Mouse (Mus musculus): Measurements from ENCODE around the gene Pcna.
"Not testable (repeated sequence)": the region's sequence is repeated elsewhere in the genome, so short reads cannot be mapped to it uniquely, and the experiment has no call there.

The Pcna gene

GRCm38 (mm10) chr2:132276249-132276648 lies 23.1 kb upstream of the Pcna start:
- no peak for DNase-seq (ENCODE audit: low read depth, low spot score)

DNA sequence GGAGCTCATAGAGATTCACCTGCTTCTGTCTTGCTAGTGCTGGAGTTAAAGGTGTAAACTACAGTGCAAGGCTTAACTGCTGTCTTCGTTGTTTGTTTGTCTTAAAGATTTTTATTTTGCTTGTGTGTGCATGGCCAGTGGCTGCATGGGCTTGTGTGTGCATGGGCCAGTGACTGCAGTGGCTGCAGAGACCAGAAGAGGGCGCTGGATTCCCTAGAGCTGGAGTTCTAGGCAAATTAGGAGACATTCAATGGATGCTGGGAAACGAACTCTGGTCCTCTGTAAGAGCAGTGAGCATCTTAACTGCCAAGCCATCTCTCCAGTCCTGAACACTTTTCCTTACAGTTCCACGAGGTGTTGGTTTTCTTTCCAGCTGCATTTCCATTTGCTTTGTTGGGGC lies 22.4 kb upstream of the Pcna start:
- no peak for DNase-seq (ENCODE audit: low read depth, low spot score)

GRCm38 (mm10) chr2:132272694-132273389 lies 19.7 kb upstream of the Pcna start:
- no peak for DNase-seq (ENCODE audit: low read depth, low spot score)

DNA sequence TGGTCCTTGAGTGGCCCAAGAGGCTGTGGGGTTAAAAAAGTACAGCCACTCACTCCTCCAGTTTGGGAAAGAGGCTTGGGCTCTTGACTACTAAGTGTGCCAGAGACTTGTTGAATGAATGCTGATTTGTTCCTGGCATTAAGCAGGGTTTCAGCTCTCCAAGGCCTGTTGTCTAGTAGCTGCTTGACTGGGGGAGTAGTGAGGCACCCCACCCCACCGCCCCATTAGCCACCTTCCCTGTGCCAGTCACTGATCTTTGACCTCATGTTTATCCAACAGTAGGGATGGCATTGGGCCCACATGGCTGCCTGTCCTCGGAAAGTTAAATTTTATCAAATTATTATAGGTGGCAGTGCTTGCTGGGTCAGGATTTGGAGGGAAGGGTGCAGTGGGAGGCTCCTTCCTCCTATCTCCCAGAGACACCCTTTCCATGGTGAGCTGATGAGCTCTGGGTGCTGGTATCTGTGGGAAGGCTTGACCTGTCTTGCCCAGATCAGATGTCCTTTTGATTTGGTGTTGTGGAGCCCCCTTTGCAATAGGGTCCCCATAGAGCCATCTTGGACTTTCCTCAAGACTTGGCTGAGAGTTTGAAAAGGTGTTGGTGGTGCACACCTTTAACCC lies 17.3 kb upstream of the Pcna start:
- DNase-seq (ENCODE audit: low read depth, low spot score) = no peak

- no peak for DNase-seq (ENCODE audit: low read depth, low spot score)
Observed at GRCm38 (mm10) chr2:132269217-132269616, 16.1 kb upstream of the Pcna start.

DNA sequence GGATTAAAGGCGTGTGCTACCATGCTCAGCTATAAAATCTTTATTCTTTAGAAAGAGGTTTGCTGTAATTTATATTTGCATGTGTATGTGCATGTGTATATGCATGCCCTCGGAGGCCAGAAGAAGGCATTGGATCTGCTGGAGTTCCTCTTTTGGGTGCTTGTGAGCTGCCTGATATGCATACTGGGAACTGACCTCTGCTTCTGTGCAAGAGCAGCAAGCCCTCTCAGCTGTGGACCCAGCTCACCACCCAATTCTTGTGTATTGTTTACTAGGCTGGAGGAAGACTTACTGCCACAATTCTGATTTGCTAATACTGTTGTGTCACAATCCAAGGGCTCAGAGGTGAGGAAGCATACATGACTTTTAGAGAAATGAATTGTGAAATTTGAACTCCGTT lies 13.0 kb upstream of the Pcna start:
- no peak for DNase-seq (ENCODE audit: low read depth, low spot score)

GRCm38 (mm10) chr2:132265196-132265595 lies 12.1 kb upstream of the Pcna start:
- no peak for DNase-seq (ENCODE audit: low read depth, low spot score)

- DNase-seq (ENCODE audit: low read depth, low spot score) = no peak
Observed at GRCm38 (mm10) chr2:132264266-132264710, 11.2 kb upstream of the Pcna start.

GRCm38 (mm10) chr2:132263421-132264265 lies 10.5 kb upstream of the Pcna start:
- DNase-seq (ENCODE audit: low read depth, low spot score) = no peak

- DNase-seq (ENCODE audit: low read depth, low spot score) = peak; percentile 96
Observed at GRCm38 (mm10) chr2:132262879-132263398, 9.8 kb upstream of the Pcna start, which contains the start of gene Cds2. Cds2 (plus strand) TSS chr2:132263148.

DNA sequence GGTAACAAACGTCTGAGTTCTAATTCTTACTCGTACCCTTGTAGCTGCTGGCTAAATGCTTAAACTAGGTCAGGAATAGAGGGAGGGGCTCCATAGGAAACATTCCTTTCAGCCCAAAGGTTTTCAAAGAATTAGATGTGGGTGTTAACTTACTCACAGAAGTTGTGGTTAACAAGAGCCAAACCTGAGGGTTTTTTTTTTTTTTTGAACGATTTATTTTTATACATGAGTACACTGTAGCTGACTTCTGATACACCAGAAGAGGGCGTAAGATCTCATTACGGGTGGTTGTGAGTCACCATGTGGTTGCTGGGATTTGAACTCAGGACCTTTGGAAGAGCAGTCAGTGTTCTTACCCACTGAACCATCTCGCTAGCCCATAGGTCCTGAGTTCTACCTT lies 9.1 kb upstream of the Pcna start:
- no peak for DNase-seq (ENCODE audit: low read depth, low spot score)

DNA sequence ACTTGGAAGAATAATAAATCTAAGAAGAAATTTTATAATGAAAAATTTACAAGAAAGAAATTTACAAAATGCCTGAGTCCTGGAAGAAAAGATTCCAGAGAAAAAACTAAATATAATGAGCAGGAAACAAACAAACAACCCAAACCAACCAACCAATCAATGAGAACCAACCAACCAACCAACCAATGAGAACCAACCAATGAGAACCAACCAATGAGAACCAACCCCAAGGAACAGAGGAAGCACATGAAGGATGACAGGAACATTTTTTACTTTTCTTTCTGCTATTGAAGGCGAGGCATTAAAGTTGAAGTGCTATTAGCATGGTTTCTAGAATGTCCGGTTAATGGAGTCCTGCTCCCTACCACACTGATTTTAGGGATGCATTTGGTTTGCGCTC lies 7.5 kb upstream of the Pcna start:
- DNase-seq (ENCODE audit: low read depth, low spot score) = no peak

- no peak for DNase-seq (ENCODE audit: low read depth, low spot score)
Observed at GRCm38 (mm10) chr2:132257350-132258068, 4.4 kb upstream of the Pcna start.

- DNase-seq (ENCODE audit: low read depth, low spot score) = no peak
Observed at GRCm38 (mm10) chr2:132253603-132254002, 489 bp upstream of the Pcna start.

- no peak for DNase-seq (ENCODE audit: low read depth, low spot score)
Observed at GRCm38 (mm10) chr2:132251911-132252310, 1.2 kb downstream of the Pcna start.

GRCm38 (mm10) chr2:132247539-132248313 lies 5.4 kb downstream of the Pcna start, which contains the start of gene Tmem230:
Tmem230 (minus strand) TSS chr2:132247807.
- peak; percentile 91 for DNase-seq (ENCODE audit: low read depth, low spot score)

- DNase-seq (ENCODE audit: low read depth, low spot score) = no peak
Observed at GRCm38 (mm10) chr2:132243370-132243769, 9.7 kb downstream of the Pcna start.

- not testable (repeated sequence) for DNase-seq (ENCODE audit: low read depth, low spot score)
Observed at GRCm38 (mm10) chr2:132240457-132240856, 12.7 kb downstream of the Pcna start.

GRCm38 (mm10) chr2:132239434-132239833 lies 13.7 kb downstream of the Pcna start:
- not testable (repeated sequence) for DNase-seq (ENCODE audit: low read depth, low spot score)

- no peak for DNase-seq (ENCODE audit: low read depth, low spot score)
Observed at GRCm38 (mm10) chr2:132235975-132236374, 17.1 kb downstream of the Pcna start.

DNA sequence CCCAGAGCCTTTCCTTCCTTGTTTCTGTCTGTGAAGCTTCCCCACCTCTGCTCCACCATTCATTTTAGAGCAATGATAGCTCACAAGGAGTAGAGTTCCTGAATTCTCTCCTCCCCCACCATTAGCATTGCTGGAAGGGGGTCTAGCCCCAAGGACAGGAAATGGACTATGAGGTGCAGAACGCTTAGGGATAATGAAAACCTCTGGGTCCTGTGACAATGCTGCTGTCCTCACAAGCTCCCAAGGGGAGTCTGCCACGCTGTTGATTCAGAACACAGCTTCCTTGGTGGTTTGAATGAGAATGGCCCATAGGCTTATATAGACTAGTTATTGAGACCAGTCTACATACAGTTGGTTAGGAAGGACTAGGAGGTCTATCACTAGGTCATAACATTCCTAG lies 17.8 kb downstream of the Pcna start:
- DNase-seq (ENCODE audit: low read depth, low spot score) = no peak
